Mouse (Mus musculus): ENCODE results near the gene Arhgap8.

GRCm38 (mm10) chr15:84692645-84693044 is 27.2 kb upstream of the Arhgap8 start:
- TF ChIP-seq POLR2A (IDR thresholded peaks at IDR 0.05; ENCODE audit: borderline replicate concordance, control insufficient read depth, low read depth, low read length) (no peak), CTCF (IDR thresholded peaks at IDR 0.05; ENCODE audit: control insufficient read depth, insufficient read depth, low read length) (no peak)
